ENCODE assay signal across 8 mouse cellular contexts in the genomic region with DNA sequence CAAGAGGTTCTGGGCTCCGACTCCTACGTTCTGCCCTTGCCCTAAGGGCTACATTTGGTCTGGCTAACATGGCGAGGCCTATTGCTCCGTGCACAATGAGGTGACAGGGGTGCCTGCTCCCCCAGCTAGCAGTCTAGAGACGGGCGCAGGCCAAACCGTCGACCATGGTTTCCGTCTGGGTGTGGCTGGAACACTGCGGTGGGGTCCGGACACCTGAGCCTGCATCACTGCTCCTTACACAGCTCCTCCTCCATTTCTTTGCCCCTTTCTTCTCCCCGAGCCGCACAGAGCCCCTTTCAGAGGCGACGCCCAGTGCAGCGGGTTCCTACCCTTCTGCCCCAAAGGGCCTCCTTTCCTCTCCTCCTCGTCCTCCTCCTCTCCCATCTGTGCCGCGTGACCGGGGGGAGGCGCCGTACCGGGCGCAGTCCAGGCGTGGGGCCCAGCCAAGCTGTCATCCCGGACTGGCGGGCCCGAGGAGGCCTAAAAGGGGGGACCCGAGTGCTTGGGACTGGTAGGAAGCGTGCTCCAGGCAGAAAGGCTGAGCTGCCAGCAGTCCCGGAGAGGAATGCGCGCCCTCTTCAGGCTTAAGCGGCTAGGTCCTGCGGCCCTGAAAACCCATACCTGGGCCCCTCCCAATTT. TPM values are rescaled to one million over a fixed set of nuclear protein-coding genes. Genes with fewer than 3 reads are reported as not detected.
DNase-seq lines count a peak whose midpoint lies in the region; ATAC-seq lines count a peak whose summit lies in the region.

No protein-coding gene starts in this region.

- H3K36me3 ChIP-seq in hindbrain, embryonic 16.5 days (ENCODE audit: control insufficient read depth, insufficient read depth, low read length): no peaks in the 10 kb centered on the region
- H3K36me3 ChIP-seq in liver, embryonic 11.5 days (ENCODE audit: control insufficient read depth, insufficient read depth, low read length): no peaks in the 10 kb centered on the region
- no peaks in the 10 kb centered on the region for H3K36me3 ChIP-seq in stomach, embryonic 15.5 days

- peak overlapping the region; percentile 41; the same call in 1 of the 2 replicates for H3K9ac ChIP-seq in hindbrain, embryonic 16.5 days (ENCODE audit: low read depth, low read length)
- H3K9ac ChIP-seq in liver, embryonic 11.5 days (ENCODE audit: low read depth, low read length): peak overlapping the region; percentile 68
- H3K9ac ChIP-seq in stomach, embryonic 15.5 days: 0 out of 2 replicates have a peak overlapping the region, but pooled peaks have one; percentile 1

- ATAC-seq in frontal cortex, adult (ENCODE audit: low TSS enrichment): peak; percentile 3; the same call in 1 of the 2 replicates
- ATAC-seq in hindbrain, embryonic 16.5 days: peak; percentile 27
- peak; percentile 42 for ATAC-seq in liver, embryonic 11.5 days (replicated peaks; ENCODE audit: low FRiP score)
- peak; percentile 32 for ATAC-seq in stomach, embryonic 15.5 days (ENCODE audit: insufficient read depth, low FRiP score, low read depth)

- peaks cover 11% of the 10 kb centered on the region for H3K4me1 ChIP-seq in hindbrain, embryonic 16.5 days (ENCODE audit: control insufficient read depth, insufficient read depth, low read depth, low read length)
- peaks cover 15% of the 10 kb centered on the region for H3K4me1 ChIP-seq in liver, embryonic 11.5 days (replicated peaks; ENCODE audit: control insufficient read depth, insufficient read depth, low read length)
- peaks cover 21% of the 10 kb centered on the region for H3K4me1 ChIP-seq in stomach, embryonic 15.5 days

- 2% methylated on average over 35 of the region's 35 CpGs for WGBS in hindbrain, embryonic 16.5 days
- under 1% methylated on average over 35 of the region's 35 CpGs for WGBS in liver, embryonic 11.5 days
- WGBS in stomach, embryonic 15.5 days: 2% methylated on average over 35 of the region's 35 CpGs

- H3K27me3 ChIP-seq in hindbrain, embryonic 16.5 days (replicated peaks; ENCODE audit: control insufficient read depth, insufficient read depth, low read length): peaks cover 14% of the 10 kb centered on the region
- H3K27me3 ChIP-seq in liver, embryonic 11.5 days (replicated peaks; ENCODE audit: control insufficient read depth, insufficient read depth, low read length): no peaks in the 10 kb centered on the region
- no peaks in the 10 kb centered on the region for H3K27me3 ChIP-seq in stomach, embryonic 15.5 days (replicated peaks)

- H3K9me3 ChIP-seq in hindbrain, embryonic 16.5 days (ENCODE audit: control insufficient read depth, low read length): no peaks in the 10 kb centered on the region
- H3K9me3 ChIP-seq in liver, embryonic 11.5 days (ENCODE audit: control insufficient read depth, low read length): no peaks in the 10 kb centered on the region
- H3K9me3 ChIP-seq in stomach, embryonic 15.5 days: no peaks in the 10 kb centered on the region

- no peak overlapping the region for H3K27ac ChIP-seq in hindbrain, embryonic 16.5 days (ENCODE audit: low read depth, low read length)
- peak overlapping the region; percentile 52; the same call in 1 of the 2 replicates for H3K27ac ChIP-seq in liver, embryonic 11.5 days (ENCODE audit: low read depth, low read length)
- peak overlapping the region; percentile 76 for H3K27ac ChIP-seq in stomach, embryonic 15.5 days

- peak overlapping the region; percentile 94 for H3K4me2 ChIP-seq in hindbrain, embryonic 16.5 days (ENCODE audit: low read length)
- peak overlapping the region; percentile 99 for H3K4me2 ChIP-seq in liver, embryonic 11.5 days
- peak overlapping the region; percentile 94 for H3K4me2 ChIP-seq in stomach, embryonic 15.5 days

- H3K4me3 ChIP-seq in hindbrain, embryonic 16.5 days (ENCODE audit: low read length): peak overlapping the region; percentile 46
- H3K4me3 ChIP-seq in liver, embryonic 11.5 days (ENCODE audit: low read depth, low read length): peak overlapping the region; percentile 58
- H3K4me3 ChIP-seq in stomach, embryonic 15.5 days (replicated peaks): peak overlapping the region; percentile 46

- no peak for DNase-seq in frontal cortex, postnatal 25 days (ENCODE audit: low spot score in 2 of 2)
- peak; percentile 71 to 76 for DNase-seq in cerebellum, postnatal 14 days
- peak; percentile 25 to 59 for DNase-seq in gastrocnemius, adult 8-10 months (ENCODE audit: low spot score in 2 of 2)
- peak; percentile 67 for DNase-seq in liver, embryonic 11.5 days (ENCODE audit: low spot score)
- DNase-seq in monocyte, adult 2 months (ENCODE audit: low read depth in 1 of 2, low spot score in 2 of 2): peak; percentile 8 to 16

RNA-seq across cellular contexts. Expression of a gene that starts 21.6 kb away (rescaled TPM):
- 1 to 10 TPM in 1 of 4 experiments, under 1 TPM in 3; 0.13 to 1.1 (median 0.23) TPM for total RNA-seq in gastrocnemius, adult 8-10 months (2022)
- 20.2 and 20.8 TPM in 2 replicates for polyA plus RNA-seq in hindbrain, embryonic 16.5 days (2015; fragmentation: Nextera tagmentation; extraction: Ambion mirVana)
- polyA plus RNA-seq in liver, embryonic 11.5 days (2014; fragmentation: Nextera tagmentation; extraction: Ambion mirVana): 191 and 205 TPM in 2 replicates
- polyA plus RNA-seq in stomach, embryonic 15.5 days (2015; fragmentation: Nextera tagmentation; extraction: Ambion mirVana): 57.0 and 58.6 TPM in 2 replicates

Comparison
In these comparisons a context has a peak if more than half of its experiments do, and no peak if none do; other contexts are left out.
1. DNase-seq: peak in cerebellum, postnatal 14 days (2 of 2), gastrocnemius, adult 8-10 months (2 of 2), liver, embryonic 11.5 days (single experiment) and monocyte, adult 2 months (2 of 2); none in frontal cortex, postnatal 25 days (0 of 2).
2. H3K9ac ChIP-seq: peak in every context shown above with its lines; median percentile 68 in liver, embryonic 11.5 days; 41 in hindbrain, embryonic 16.5 days; 1 in stomach, embryonic 15.5 days.
3. Peak in every context shown above with its lines, with median percentiles within 50 percentile points of each other: ATAC-seq, H3K4me2 ChIP-seq and H3K4me3 ChIP-seq.